Mouse (Mus musculus): ENCODE measurements around the gene Doc2a. TPM values are rescaled to one million over a fixed set of nuclear protein-coding genes. Genes with fewer than 3 reads are reported as not detected.
"Not testable (repeated sequence)": the region's sequence is repeated elsewhere in the genome, so short reads cannot be mapped to it uniquely, and the experiment has no call there.

The Doc2a gene
- total RNA-seq, 2 experiments from 2014 or later, result not detected

DNA sequence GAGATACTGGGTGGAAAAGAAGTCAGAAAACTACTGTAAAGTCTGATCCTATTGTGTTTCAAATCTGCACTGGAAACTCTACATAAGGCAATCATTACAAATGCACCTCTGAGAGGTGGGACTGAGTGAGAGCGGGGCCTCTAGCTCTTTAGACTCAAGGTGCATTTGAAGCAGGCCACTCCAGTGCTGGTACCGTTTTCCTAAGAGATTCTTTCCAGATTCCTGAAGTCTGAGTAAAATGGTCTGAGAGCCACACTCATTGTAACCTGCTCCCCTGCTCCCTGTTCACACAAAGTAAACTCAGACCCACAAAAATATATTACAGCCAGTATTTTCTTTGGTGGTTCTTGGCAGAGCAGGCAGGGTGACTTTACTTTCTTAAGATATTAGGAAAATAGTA, 20.3 kb downstream of the Doc2a start:
- ATAC-seq (ENCODE audit: poor library complexity, severe bottlenecking), result no peak

DNA sequence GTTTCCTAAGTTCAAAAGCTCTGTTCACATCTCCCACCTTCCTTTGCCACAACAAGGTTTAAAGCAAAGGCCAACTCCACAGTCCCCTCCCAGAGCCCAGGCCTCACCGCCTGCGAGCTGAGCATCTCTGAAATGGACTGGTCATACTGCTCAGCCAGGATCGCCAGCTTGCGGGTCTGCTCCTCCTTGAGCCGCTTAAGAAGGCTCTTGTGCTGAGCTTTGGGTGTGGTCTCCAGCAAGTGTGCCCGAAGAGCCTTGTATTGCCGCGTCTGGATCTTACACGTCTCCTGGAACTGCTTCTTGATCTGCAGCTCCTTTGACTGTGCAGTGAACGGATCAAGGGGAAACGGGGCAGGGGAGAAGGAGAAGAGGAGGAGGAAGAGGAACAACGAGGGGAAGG, 20.8 kb downstream of the Doc2a start:
- ATAC-seq (ENCODE audit: poor library complexity, severe bottlenecking), result no peak

DNA sequence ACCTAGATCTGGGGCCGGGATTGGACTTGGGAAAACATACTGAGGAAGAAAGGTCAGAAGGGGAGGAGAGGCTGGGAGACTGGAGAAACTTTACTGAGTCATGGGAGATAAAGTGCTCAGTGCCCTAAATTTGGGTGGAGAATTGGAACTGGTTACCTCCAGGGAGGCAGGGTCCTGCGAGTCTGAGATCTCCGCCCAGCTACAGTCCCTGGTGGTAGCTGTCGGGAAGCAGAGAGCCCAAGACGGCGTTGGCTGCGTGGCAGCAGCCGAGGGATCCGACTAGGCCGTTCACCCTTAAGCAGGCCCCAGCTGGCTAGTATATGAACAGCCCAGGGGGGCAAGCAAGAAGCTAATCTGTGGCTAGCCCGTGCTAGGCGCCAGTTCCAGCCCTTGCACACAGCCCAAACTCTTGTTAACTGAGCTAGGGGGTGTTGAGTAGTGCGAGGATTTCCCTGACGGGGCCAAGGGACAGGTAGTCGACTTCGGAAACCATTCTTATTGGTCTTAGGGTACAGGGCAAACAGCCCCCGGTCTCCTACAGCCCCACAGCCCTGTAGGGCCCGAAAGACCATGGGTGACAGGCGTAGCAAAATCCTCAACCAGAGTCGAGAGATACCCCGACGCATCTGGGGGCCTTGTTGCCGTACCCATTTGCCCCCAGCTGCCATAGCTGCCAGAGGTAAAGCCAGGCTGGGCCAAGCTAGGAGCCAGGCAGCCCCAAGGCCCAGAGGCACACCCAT, 22.7 kb downstream of the Doc2a start:
- no peak for ATAC-seq (ENCODE audit: poor library complexity, severe bottlenecking)

DNA sequence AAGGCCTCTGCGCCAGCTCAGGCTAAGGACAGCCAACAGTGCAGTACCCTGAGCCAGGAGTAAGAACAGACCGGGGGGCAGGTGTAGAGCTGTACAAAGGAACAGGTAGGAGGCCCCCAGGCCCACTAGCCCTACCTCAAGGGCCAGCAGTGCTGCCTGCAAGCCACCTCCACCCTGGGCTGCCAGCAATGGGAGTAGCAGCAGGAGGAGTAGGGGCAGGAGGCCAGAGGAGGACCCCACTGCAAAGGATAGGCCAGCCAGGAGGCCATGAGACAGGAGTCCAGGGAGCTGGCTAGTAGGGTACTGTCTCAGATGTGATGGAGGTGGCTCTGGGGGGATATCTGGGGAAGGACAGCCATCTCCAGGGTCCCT, 23.3 kb downstream of the Doc2a start:
- ATAC-seq (ENCODE audit: poor library complexity, severe bottlenecking), result no peak

- no peak for ATAC-seq (ENCODE audit: poor library complexity, severe bottlenecking)
Observed at GRCm38 (mm10) chr7:126877239-126877638, 30.0 kb downstream of the Doc2a start.

DNA sequence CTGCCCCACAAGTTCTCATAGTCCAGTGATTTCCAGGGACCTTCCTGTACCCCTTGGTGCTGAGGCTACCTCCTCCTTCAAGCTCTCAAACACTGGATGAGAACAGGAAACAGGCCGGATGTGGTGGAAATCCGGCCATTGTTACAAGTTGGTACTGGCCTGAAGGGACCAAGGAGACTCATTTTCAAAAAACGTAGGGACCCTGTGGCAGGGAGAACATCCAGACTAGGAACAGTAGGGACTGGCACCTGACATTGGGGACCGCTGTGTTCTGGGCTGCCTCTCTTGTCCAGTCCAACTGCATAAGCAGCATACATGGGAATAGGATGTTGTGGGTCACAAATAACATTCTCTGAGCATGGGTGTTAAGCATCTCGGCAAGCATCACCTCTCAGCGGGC, 33.8 kb downstream of the Doc2a start:
- ATAC-seq (ENCODE audit: poor library complexity, severe bottlenecking), result no peak

DNA sequence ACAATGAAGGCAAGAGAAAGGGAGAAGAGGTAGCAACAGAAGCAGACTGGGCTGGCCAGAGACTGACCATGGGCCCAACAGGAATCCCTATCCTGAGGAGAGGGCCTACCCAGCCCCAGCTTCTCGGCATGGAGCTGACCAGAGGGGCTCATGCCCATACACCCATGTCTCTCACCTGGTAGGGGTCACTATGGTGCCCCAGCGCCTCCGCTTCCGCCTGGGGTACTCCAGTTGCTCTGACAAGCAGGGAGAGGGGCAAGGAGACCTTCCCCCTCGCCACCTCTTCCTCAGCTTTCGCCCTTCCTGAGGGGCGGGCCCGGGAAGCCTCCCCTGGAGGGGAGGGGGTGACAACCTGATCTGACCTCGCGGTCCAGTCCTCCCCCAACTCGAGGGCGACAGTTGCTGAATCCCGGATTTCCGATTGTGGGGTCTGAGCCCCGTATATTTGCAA, 36.5 kb downstream of the Doc2a start:
- ATAC-seq (ENCODE audit: poor library complexity, severe bottlenecking), result no peak

- ATAC-seq (ENCODE audit: poor library complexity, severe bottlenecking), result peak; percentile 92
Observed at GRCm38 (mm10) chr7:126884286-126885164, 37.3 kb downstream of the Doc2a start, which contains the start of gene Taok2. Gene Taok2 (minus strand): TSS chr7:126884703.

- no peak for ATAC-seq (ENCODE audit: poor library complexity, severe bottlenecking)
Observed at GRCm38 (mm10) chr7:126887281-126887680, 40.1 kb downstream of the Doc2a start.

- no peak for ATAC-seq (ENCODE audit: poor library complexity, severe bottlenecking)
Observed at GRCm38 (mm10) chr7:126888852-126889251, 41.6 kb downstream of the Doc2a start.

- ATAC-seq (ENCODE audit: poor library complexity, severe bottlenecking), result peak; percentile 7; the same call in 1 of the 2 replicates
Observed at GRCm38 (mm10) chr7:126896912-126897311, 49.7 kb downstream of the Doc2a start.

GRCm38 (mm10) chr7:126897390-126898101, 50.3 kb downstream of the Doc2a start:
- ATAC-seq (ENCODE audit: poor library complexity, severe bottlenecking), result peak; percentile 83

DNA sequence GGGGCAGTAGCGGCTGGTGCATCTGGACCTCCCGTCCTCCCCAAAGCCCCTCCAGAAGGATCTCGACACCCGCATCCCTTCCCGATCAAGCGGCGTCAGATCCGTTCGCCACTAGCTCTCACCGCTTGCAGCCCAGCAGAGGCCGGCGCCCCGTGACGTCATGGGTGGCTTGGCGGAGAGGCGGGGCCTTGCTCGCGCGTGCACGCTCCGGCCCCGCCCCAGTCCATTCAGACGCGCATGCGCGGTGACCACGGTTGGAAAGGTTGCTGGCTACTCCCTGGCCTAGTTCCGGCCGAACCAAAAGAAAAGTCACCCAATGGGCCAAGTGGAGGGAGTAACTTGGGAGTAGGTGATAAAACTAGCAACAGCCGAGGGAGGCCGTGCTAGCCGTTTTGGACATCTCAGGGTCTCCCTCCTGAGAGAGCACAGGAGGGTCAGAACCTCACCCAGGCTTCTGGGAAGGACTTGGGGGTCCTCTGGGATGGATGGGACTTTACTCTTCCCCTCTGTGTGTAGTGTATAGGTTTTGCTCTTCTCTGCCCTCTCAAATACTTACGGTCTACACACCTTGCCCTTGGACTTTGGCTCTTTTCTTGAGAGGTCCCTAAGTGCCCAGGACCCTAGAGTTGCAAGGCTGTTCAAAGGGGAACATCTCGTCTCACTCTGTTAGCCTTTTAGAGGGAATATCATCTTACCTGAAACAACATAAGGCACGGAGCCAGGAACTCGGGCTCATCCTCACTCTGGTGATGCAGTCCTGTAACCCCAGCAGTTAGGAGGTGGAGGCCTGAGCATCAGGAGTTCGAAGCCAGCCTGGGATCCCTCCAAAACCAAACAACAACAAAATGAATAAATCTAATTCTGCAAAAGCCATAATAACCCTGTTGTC, 51.1 kb downstream of the Doc2a start:
- peak; percentile 93 for ATAC-seq (ENCODE audit: poor library complexity, severe bottlenecking)

GRCm38 (mm10) chr7:126899781-126900180, 52.6 kb downstream of the Doc2a start:
- not testable (repeated sequence) for ATAC-seq (ENCODE audit: poor library complexity, severe bottlenecking)

Other genes starting within 250 kb of the Doc2a start
Only the 30 nearest of the 31 such genes appear.
- 54.7 and 61.4 TPM in 2 replicates for gene Nupr1, start 216.6 kb upstream of the Doc2a start, total RNA-seq (2015)
- gene Nupr1, start 216.6 kb upstream of the Doc2a start, total RNA-seq (2017), result 108 and 126 TPM in 2 replicates
- 42.1 and 55.6 TPM in 2 replicates for gene Sgf29, start 198.1 kb upstream of the Doc2a start, total RNA-seq (2015)
- gene Sgf29, start 198.1 kb upstream of the Doc2a start, total RNA-seq (2017), result 27.3 and 35.5 TPM in 2 replicates
- gene Sult1a1, start 171.0 kb upstream of the Doc2a start, total RNA-seq (2015), result 4.8 and 6.6 TPM in 2 replicates
- gene Sult1a1, start 171.0 kb upstream of the Doc2a start, total RNA-seq (2017), result 6.6 and 6.9 TPM in 2 replicates
- gene Bola2, start 152.0 kb upstream of the Doc2a start, total RNA-seq (2015), result 49.8 and 60.5 TPM in 2 replicates
- 106 and 161 TPM in 2 replicates for gene Bola2, start 152.0 kb upstream of the Doc2a start, total RNA-seq (2017)
- gene Slx1b, start 151.6 kb upstream of the Doc2a start, total RNA-seq (2015), result 4.1 and 6.0 TPM in 2 replicates
- gene Slx1b, start 151.6 kb upstream of the Doc2a start, total RNA-seq (2017), result 4.7 and 5.9 TPM in 2 replicates
- 1,020 and 1,059 TPM in 2 replicates for gene Coro1a, start 139.6 kb upstream of the Doc2a start, total RNA-seq (2015)
- gene Coro1a, start 139.6 kb upstream of the Doc2a start, total RNA-seq (2017), result 1,317 and 1,554 TPM in 2 replicates
- gene Mapk3, start 87.8 kb upstream of the Doc2a start, total RNA-seq (2015), result 173 and 177 TPM in 2 replicates
- gene Mapk3, start 87.8 kb upstream of the Doc2a start, total RNA-seq (2017), result 88.3 and 91.1 TPM in 2 replicates
- gene Gdpd3, start 81.1 kb upstream of the Doc2a start, total RNA-seq (2015), result 26.8 and 37.3 TPM in 2 replicates
- gene Gdpd3, start 81.1 kb upstream of the Doc2a start, total RNA-seq (2017), result 57.9 and 71.4 TPM in 2 replicates
- 196 and 200 TPM in 2 replicates for gene Ypel3, start 70.5 kb upstream of the Doc2a start, total RNA-seq (2015)
- 91.7 and 117 TPM in 2 replicates for gene Ypel3, start 70.5 kb upstream of the Doc2a start, total RNA-seq (2017)
- 0.68 and 1.0 TPM in 2 replicates for gene Tbx6, start 65.9 kb upstream of the Doc2a start, total RNA-seq (2015)
- 0.98 and 0.99 TPM in 2 replicates for gene Tbx6, start 65.9 kb upstream of the Doc2a start, total RNA-seq (2017)
- gene Ppp4c, start 54.9 kb upstream of the Doc2a start, total RNA-seq (2015), result 186 and 196 TPM in 2 replicates
- gene Ppp4c, start 54.9 kb upstream of the Doc2a start, total RNA-seq (2017), result 139 and 154 TPM in 2 replicates
- gene Fam57b, start 49.7 kb upstream of the Doc2a start, total RNA-seq (2015), result not detected in 2 replicates
- gene Fam57b, start 49.7 kb upstream of the Doc2a start, total RNA-seq (2017), result not detected in 2 replicates
- not detected in 2 replicates for gene 4930451I11Rik, start 15.8 kb upstream of the Doc2a start, total RNA-seq (2015)
- gene 4930451I11Rik, start 15.8 kb upstream of the Doc2a start, total RNA-seq (2017), result not detected in 2 replicates
- gene Hirip3, start 14.6 kb downstream of the Doc2a start, total RNA-seq (2015), result 14.6 and 22.0 TPM in 2 replicates
- 147 and 164 TPM in 2 replicates for gene Hirip3, start 14.6 kb downstream of the Doc2a start, total RNA-seq (2017)
- 42.5 and 51.5 TPM in 2 replicates for gene Ino80e, start 15.0 kb downstream of the Doc2a start, total RNA-seq (2015)
- gene Ino80e, start 15.0 kb downstream of the Doc2a start, total RNA-seq (2017), result 21.3 and 46.4 TPM in 2 replicates
- gene Taok2, start 37.3 kb downstream of the Doc2a start, total RNA-seq (2015), result 14.3 and 19.0 TPM in 2 replicates
- 26.8 and 32.0 TPM in 2 replicates for gene Taok2, start 37.3 kb downstream of the Doc2a start, total RNA-seq (2017)
- gene Tmem219, start 75.5 kb downstream of the Doc2a start, total RNA-seq (2015), result 47.9 and 50.9 TPM in 2 replicates
- 44.9 and 45.5 TPM in 2 replicates for gene Tmem219, start 75.5 kb downstream of the Doc2a start, total RNA-seq (2017)
- 7.3 and 12.0 TPM in 2 replicates for gene Kctd13, start 81.5 kb downstream of the Doc2a start, total RNA-seq (2015)
- gene Kctd13, start 81.5 kb downstream of the Doc2a start, total RNA-seq (2017), result 10.9 and 19.0 TPM in 2 replicates
- not detected in 2 replicates for gene Asphd1, start 102.2 kb downstream of the Doc2a start, total RNA-seq (2015)
- not detected in 2 replicates for gene Asphd1, start 102.2 kb downstream of the Doc2a start, total RNA-seq (2017)
- gene Sez6l2, start 103.1 kb downstream of the Doc2a start, total RNA-seq (2015), result 2.9 TPM in 1 of 2 replicates, not detected in the other
- 0.16 and 0.33 TPM in 2 replicates for gene Sez6l2, start 103.1 kb downstream of the Doc2a start, total RNA-seq (2017)
- gene Cdipt, start 128.5 kb downstream of the Doc2a start, total RNA-seq (2015), result 46.1 and 48.5 TPM in 2 replicates
- 49.4 and 56.7 TPM in 2 replicates for gene Cdipt, start 128.5 kb downstream of the Doc2a start, total RNA-seq (2017)
- gene Cdiptos, start 128.7 kb downstream of the Doc2a start, total RNA-seq (2015), result 4.9 and 6.6 TPM in 2 replicates
- 0.73 and 3.3 TPM in 2 replicates for gene Cdiptos, start 128.7 kb downstream of the Doc2a start, total RNA-seq (2017)
- 5.6 and 6.0 TPM in 2 replicates for gene Mvp, start 167.2 kb downstream of the Doc2a start, total RNA-seq (2015)
- 48.1 and 50.6 TPM in 2 replicates for gene Mvp, start 167.2 kb downstream of the Doc2a start, total RNA-seq (2017)
- 0.54 and 1.6 TPM in 2 replicates for gene Pagr1b, start 169.1 kb downstream of the Doc2a start, total RNA-seq (2015)
- gene Pagr1b, start 169.1 kb downstream of the Doc2a start, total RNA-seq (2017), result not detected in 2 replicates
- 40.7 and 62.5 TPM in 2 replicates for gene Pagr1a, start 169.9 kb downstream of the Doc2a start, total RNA-seq (2015)
- gene Pagr1a, start 169.9 kb downstream of the Doc2a start, total RNA-seq (2017), result 25.5 and 67.0 TPM in 2 replicates
- 15.4 TPM in 1 of 2 replicates, not detected in the other for gene Gm42742, start 173.7 kb downstream of the Doc2a start, total RNA-seq (2015)
- gene Gm42742, start 173.7 kb downstream of the Doc2a start, total RNA-seq (2017), result 45.4 TPM in 1 of 2 replicates, not detected in the other
- 0.20 and 1.8 TPM in 2 replicates for gene Prrt2, start 173.8 kb downstream of the Doc2a start, total RNA-seq (2015)
- gene Prrt2, start 173.8 kb downstream of the Doc2a start, total RNA-seq (2017), result 2.4 and 3.0 TPM in 2 replicates
- gene Maz, start 179.6 kb downstream of the Doc2a start, total RNA-seq (2015), result 79.8 and 80.9 TPM in 2 replicates
- 44.4 and 45.1 TPM in 2 replicates for gene Maz, start 179.6 kb downstream of the Doc2a start, total RNA-seq (2017)
- 107 and 108 TPM in 2 replicates for gene Kif22, start 195.1 kb downstream of the Doc2a start, total RNA-seq (2015)
- 85.9 and 105 TPM in 2 replicates for gene Kif22, start 195.1 kb downstream of the Doc2a start, total RNA-seq (2017)
- 0.96 TPM in 1 of 2 replicates, not detected in the other for gene Zg16, start 239.9 kb downstream of the Doc2a start, total RNA-seq (2015)
- not detected in 2 replicates for gene Zg16, start 239.9 kb downstream of the Doc2a start, total RNA-seq (2017)